Mouse (Mus musculus): ENCODE data around the gene Tmem132a. TPM values are rescaled to one million over a fixed set of nuclear protein-coding genes. Genes with fewer than 3 reads are reported as not detected.

Gene Tmem132a
- total and polyA plus RNA-seq, 3 experiments: not detected

DNA sequence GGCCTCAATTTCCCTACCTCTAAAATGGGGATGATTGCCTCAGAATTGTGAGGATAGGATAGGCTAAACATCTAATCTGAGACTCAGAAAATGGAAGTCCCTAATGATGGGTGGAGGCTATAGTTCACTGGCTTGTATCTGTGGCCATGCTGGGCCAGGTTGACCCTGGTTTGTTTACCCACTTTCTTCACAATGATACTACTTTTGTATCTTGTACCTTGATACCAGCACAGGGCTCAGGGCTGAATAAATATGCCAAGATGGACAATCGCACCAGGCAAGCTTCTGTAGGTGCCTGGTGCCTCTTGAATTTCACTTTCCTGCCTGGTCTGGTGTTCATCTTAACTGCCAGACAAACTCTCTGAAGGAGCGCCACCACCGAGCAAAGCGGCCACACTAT is 47.2 kb downstream of the Tmem132a start:
- Histone ChIP-seq H3K79me2 (ENCODE audit: control insufficient read depth, insufficient read depth, low read length, poor library complexity) (no peaks in the 10 kb centered on the region), H3K27ac (ENCODE audit: control insufficient read depth, low read depth, low read length) (no peak overlapping the region), H3K9ac (ENCODE audit: control insufficient read depth, low read depth, low read length, poor library complexity, severe bottlenecking) (no peak overlapping the region), H3K27me3 (ENCODE audit: control insufficient read depth in 1 of 2, insufficient read depth in 2 of 2, low read length in 2 of 2) (peaks cover 2 to 5% of the 10 kb centered on the region in 2 experiments; a peak in 3 of 4 replicates), H3K4me1 (ENCODE audit: control insufficient read depth in 1 of 2, insufficient read depth in 2 of 2, low read length in 2 of 2) (no peaks in the 10 kb centered on the region), H3K4me3 (ENCODE audit: control insufficient read depth in 1 of 2, insufficient read depth in 1 of 2, low read depth in 2 of 2, low read length in 2 of 2) (no peak overlapping the region), H3K9me3 (replicated peaks; ENCODE audit: insufficient read depth, low read length) (no peaks in the 10 kb centered on the region), H3K36me3 (ENCODE audit: control insufficient read depth in 1 of 2, insufficient read depth in 2 of 2, low read length in 2 of 2) (no peaks in the 10 kb centered on the region)
- TF ChIP-seq KAT2A (conservative IDR thresholded peaks at IDR 0.05; ENCODE audit: low read depth, low read length) (no peak), TCF12 (IDR thresholded peaks at IDR 0.05; ENCODE audit: low read depth, low read length) (no peak), MYB (IDR thresholded peaks at IDR 0.05; ENCODE audit: low read depth, low read length) (no peak), MEF2A (IDR thresholded peaks at IDR 0.05; ENCODE audit: extremely low read depth, insufficient replicate concordance, low read depth, low read length, poor library complexity, severe bottlenecking) (no peak), ZKSCAN1 (IDR thresholded peaks at IDR 0.05; ENCODE audit: low read depth, low read length) (no peak), CHD1 (IDR thresholded peaks at IDR 0.05; ENCODE audit: low read depth, low read length) (no peak), EP300 (IDR thresholded peaks at IDR 0.05; ENCODE audit: low read depth in 1 of 2, low read length in 2 of 2) (no peak), MAFK (IDR thresholded peaks at IDR 0.05; ENCODE audit: borderline replicate concordance, low read depth, low read length) (no peak), CHD2 (IDR thresholded peaks at IDR 0.05; ENCODE audit: low read length) (no peak), UBTF (IDR thresholded peaks at IDR 0.05; ENCODE audit: borderline replicate concordance, insufficient read depth, low read depth, low read length) (no peak), ELF1 (IDR thresholded peaks at IDR 0.05; ENCODE audit: low read depth, low read length) (no peak)
- no peak for DNase-seq (ENCODE audit: low read depth, low spot score)

GRCm38 (mm10) chr19:10821319-10821718 is 48.4 kb downstream of the Tmem132a start:
- TF ChIP-seq ZMIZ1 (IDR thresholded peaks at IDR 0.05; ENCODE audit: low read depth, low read length): no peak
- TF ChIP-seq NRF1 (IDR thresholded peaks at IDR 0.05; ENCODE audit: insufficient read depth, low read depth, low read length, poor library complexity, severe bottlenecking): no peak
- TF ChIP-seq POLR2AphosphoS2 (IDR thresholded peaks at IDR 0.05; ENCODE audit: low read length): no peak
- H3K27ac ChIP-seq (ENCODE audit: control insufficient read depth, low read depth, low read length): no peak overlapping the region
- no peak overlapping the region for H3K4me3 ChIP-seq (ENCODE audit: control insufficient read depth in 1 of 2, insufficient read depth in 1 of 2, low read depth in 2 of 2, low read length in 2 of 2)
- no peak for DNase-seq (ENCODE audit: low read depth, low spot score)
- H3K27me3 ChIP-seq (ENCODE audit: control insufficient read depth in 1 of 2, insufficient read depth in 2 of 2, low read length in 2 of 2): peaks cover 1 to 2% of the 10 kb centered on the region in 2 experiments; a peak in 2 of 4 replicates
- no peak overlapping the region for H3K9ac ChIP-seq (ENCODE audit: control insufficient read depth, low read depth, low read length, poor library complexity, severe bottlenecking)
- no peaks in the 10 kb centered on the region for H3K79me2 ChIP-seq (ENCODE audit: control insufficient read depth, insufficient read depth, low read length, poor library complexity)
- H3K36me3 ChIP-seq (ENCODE audit: control insufficient read depth in 1 of 2, insufficient read depth in 2 of 2, low read length in 2 of 2): no peaks in the 10 kb centered on the region
- H3K4me1 ChIP-seq (ENCODE audit: control insufficient read depth in 1 of 2, insufficient read depth in 2 of 2, low read length in 2 of 2): no peaks in the 10 kb centered on the region
- no peaks in the 10 kb centered on the region for H3K9me3 ChIP-seq (replicated peaks; ENCODE audit: insufficient read depth, low read length)

Measured in MEL (cell line).